Mouse (Mus musculus) MEL (cell line): ENCODE measurements around the gene Stx6. TPM values are rescaled to one million over a fixed set of nuclear protein-coding genes. Genes with fewer than 3 reads are reported as not detected.

ENCODE experiments used
- DNase-seq: peaks from one replicate; pipeline ENCODE4 v3.0.0; 2011; ENCODE audit warnings: low read depth, low spot score
- H3K27ac ChIP-seq: 2 replicates; pipeline ENCODE4 v1.5.1; 2012; ENCODE audit warnings: low read depth, mild to moderate bottlenecking, control low read depth, low read length, moderate library complexity; ENCODE audit not compliant: control insufficient read depth
- H3K27me3 ChIP-seq, 2 experiments: fragments of 150-350 bp in 1 of 2; sonication (generic) in 1 of 2; 2 replicates each; pipeline ENCODE4 v1.6.1; 2012; ENCODE audit warnings: low read length in 2 of 2, mild to moderate bottlenecking in 2 of 2, improper control_type of control experiment in 1 of 2, moderate library complexity in 1 of 2; ENCODE audit not compliant: insufficient read depth in 2 of 2, control insufficient read depth in 1 of 2
- H3K36me3 ChIP-seq, 2 experiments: 2 replicates each; pipeline ENCODE4 v1.6.1; 2012 to 2014; ENCODE audit warnings: low read length in 2 of 2, improper control_type of control experiment in 1 of 2, inconsistent platforms in 1 of 2, mild to moderate bottlenecking in 1 of 2; ENCODE audit not compliant: insufficient read depth in 2 of 2, control insufficient read depth in 1 of 2
- H3K4me1 ChIP-seq, 2 experiments: fragments of 150-350 bp in 1 of 2; sonication (generic) in 1 of 2; 2 replicates each; pipeline ENCODE4 v1.6.1; 2012; ENCODE audit warnings: low read length in 2 of 2, improper control_type of control experiment in 1 of 2, mild to moderate bottlenecking in 1 of 2; ENCODE audit not compliant: insufficient read depth in 2 of 2, control insufficient read depth in 1 of 2
- H3K4me3 ChIP-seq, 2 experiments: fragments of 150-350 bp in 1 of 2; sonication (generic) in 1 of 2; 2 replicates each; pipeline ENCODE4 v1.5.1; 2012; ENCODE audit warnings: low read depth in 2 of 2, low read length in 2 of 2, mild to moderate bottlenecking in 2 of 2, moderate library complexity in 2 of 2, control low read depth in 1 of 2, improper control_type of control experiment in 1 of 2; ENCODE audit not compliant: control insufficient read depth in 1 of 2, insufficient read depth in 1 of 2
- H3K79me2 ChIP-seq: 2 replicates; pipeline ENCODE4 v1.6.1; 2012; ENCODE audit warnings: mild to moderate bottlenecking, low read length, moderate library complexity; ENCODE audit not compliant: control insufficient read depth, poor library complexity, insufficient read depth
- H3K9ac ChIP-seq: 2 replicates; pipeline ENCODE4 v1.6.1; 2012; ENCODE audit warnings: low read depth, mild to moderate bottlenecking, control low read depth, low read length, moderate library complexity; ENCODE audit not compliant: control insufficient read depth, poor library complexity, severe bottlenecking
- H3K9me3 ChIP-seq: fragments of 150-350 bp; sonication (generic); replicated peaks from 2 replicates; pipeline ENCODE4 v1.6.1; 2012; ENCODE audit warnings: mild to moderate bottlenecking, low read length, improper control_type of control experiment, moderate library complexity; ENCODE audit not compliant: insufficient read depth
- BHLHE40 ChIP-seq: IDR thresholded peaks from 2 replicates; pipeline ENCODE4 v1.6.1; 2012; ENCODE audit warnings: low read depth, mild to moderate bottlenecking, inconsistent platforms, low read length, improper control_type of control experiment, borderline replicate concordance
- E2F4 ChIP-seq: IDR thresholded peaks from 2 replicates; pipeline ENCODE4 v1.6.1; 2011; ENCODE audit warnings: low read depth, low read length, improper control_type of control experiment, borderline replicate concordance
- EP300 ChIP-seq, 2 experiments: IDR thresholded peaks; 2 replicates each; pipeline ENCODE4 v1.6.1; 2011; ENCODE audit warnings: improper control_type of control experiment in 2 of 2, low read length in 2 of 2, low read depth in 1 of 2, mild to moderate bottlenecking in 1 of 2
- ETS1 ChIP-seq: IDR thresholded peaks from 2 replicates; pipeline ENCODE4 v1.6.1; 2012; ENCODE audit warnings: low read depth, mild to moderate bottlenecking, inconsistent platforms, low read length, improper control_type of control experiment, moderate library complexity
- GABPA ChIP-seq: IDR thresholded peaks from 2 replicates; pipeline ENCODE4 v1.6.1; 2012; ENCODE audit warnings: low read depth, mild to moderate bottlenecking, inconsistent platforms, low read length, improper control_type of control experiment, moderate library complexity
- GATA1 ChIP-seq: IDR thresholded peaks from 2 replicates; pipeline ENCODE4 v1.6.1; 2011; ENCODE audit warnings: low read depth, low read length, improper control_type of control experiment
- MAFK ChIP-seq: IDR thresholded peaks from 2 replicates; pipeline ENCODE4 v1.6.1; 2011; ENCODE audit warnings: low read depth, mild to moderate bottlenecking, low read length, improper control_type of control experiment, borderline replicate concordance
- MXI1 ChIP-seq: IDR thresholded peaks from 2 replicates; pipeline ENCODE4 v1.6.1; 2011; ENCODE audit warnings: mild to moderate bottlenecking, low read depth, low read length, improper control_type of control experiment
- MYB ChIP-seq: IDR thresholded peaks from 2 replicates; pipeline ENCODE4 v1.6.1; 2011; ENCODE audit warnings: mild to moderate bottlenecking, low read depth, low read length, improper control_type of control experiment
- NELFE ChIP-seq: IDR thresholded peaks from 2 replicates; pipeline ENCODE4 v1.6.1; 2011; ENCODE audit warnings: low read depth, low read length, improper control_type of control experiment
- RAD21 ChIP-seq: IDR thresholded peaks from 2 replicates; pipeline ENCODE4 v1.6.1; 2011; ENCODE audit warnings: mild to moderate bottlenecking, low read depth, low read length, improper control_type of control experiment
- RCOR1 ChIP-seq: IDR thresholded peaks from 2 replicates; pipeline ENCODE4 v1.6.1; 2012; ENCODE audit warnings: low read depth, mild to moderate bottlenecking, inconsistent platforms, low read length, improper control_type of control experiment
- SIN3A ChIP-seq: IDR thresholded peaks from 2 replicates; pipeline ENCODE4 v1.6.1; 2012; ENCODE audit warnings: low read length, improper control_type of control experiment, inconsistent platforms
- SMC3 ChIP-seq: IDR thresholded peaks from 2 replicates; pipeline ENCODE4 v1.6.1; 2011; ENCODE audit warnings: low read depth, low read length, improper control_type of control experiment
- TCF12 ChIP-seq: IDR thresholded peaks from 2 replicates; pipeline ENCODE4 v1.6.1; 2014; ENCODE audit warnings: low read depth, mild to moderate bottlenecking, inconsistent platforms, low read length, improper control_type of control experiment, moderate library complexity
- USF2 ChIP-seq, 2 experiments: IDR thresholded peaks; 2 replicates each; pipeline ENCODE4 v1.6.1; 2011 to 2012; ENCODE audit warnings: improper control_type of control experiment in 2 of 2, low read length in 2 of 2, borderline replicate concordance in 1 of 2, inconsistent platforms in 1 of 2, low read depth in 1 of 2, mild to moderate bottlenecking in 1 of 2; ENCODE audit not compliant: insufficient read depth in 1 of 2
- ZKSCAN1 ChIP-seq: IDR thresholded peaks from 2 replicates; pipeline ENCODE4 v1.6.1; 2012; ENCODE audit warnings: low read depth, mild to moderate bottlenecking, inconsistent platforms, low read length, improper control_type of control experiment, moderate library complexity
- ZNF384 ChIP-seq: IDR thresholded peaks from 2 replicates; pipeline ENCODE4 v1.6.1; 2012; ENCODE audit warnings: low read depth, mild to moderate bottlenecking, inconsistent platforms, low read length, improper control_type of control experiment
- polyA plus RNA-seq, 2 experiments: library from polyadenylated mRNA; stranded (reverse) in 1 of 2; unstranded in 1 of 2; fragments of >175 nt in 1 of 2; fragments of >200 nt in 1 of 2; gene quantifications; 2 replicates each; pipeline versions ENCODE4 v1.2.1 to v1.2.4; 2012; ENCODE audit warnings: low replicate concordance in 2 of 2, low read depth in 1 of 2; ENCODE audit not compliant: insufficient read length in 2 of 2, insufficient read depth in 1 of 2, missing spikeins in 1 of 2
- total RNA-seq: library from RNA; depleted of rRNA; stranded (reverse); fragments of 300-350 nt; gene quantifications from 2 replicates; pipeline ENCODE4 v1.2.3, GENCODE M21; 2012

The Stx6 gene
- total and polyA plus RNA-seq, 3 experiments: 18.1 to 38.4 TPM; not detected in 1

- no peak for TF ChIP-seq BHLHE40
- no peak for TF ChIP-seq ETS1
- no peak for TF ChIP-seq SMC3
- TF ChIP-seq ZNF384: no peak
- no peak for TF ChIP-seq NELFE
- no peak for TF ChIP-seq GATA1
- no peak for TF ChIP-seq RCOR1
- TF ChIP-seq MYB: no peak
- TF ChIP-seq ZKSCAN1: no peak
- no peak for TF ChIP-seq MAFK
- no peak for TF ChIP-seq MXI1
- no peak for TF ChIP-seq E2F4
- TF ChIP-seq EP300 (IDR thresholded peaks at IDR 0.05; ENCODE audit: low read depth in 1 of 2, low read length in 2 of 2): no peak
- TF ChIP-seq RAD21: no peak
- no peak for TF ChIP-seq USF2 (IDR thresholded peaks at IDR 0.05; ENCODE audit: borderline replicate concordance in 1 of 2, insufficient read depth in 1 of 2, low read depth in 1 of 2, low read length in 2 of 2)
- TF ChIP-seq SIN3A: no peak
- TF ChIP-seq TCF12: no peak
- TF ChIP-seq, all 39 proteins: peak for 0
- Histone ChIP-seq H3K27ac (no peak overlapping the region), H3K27me3 (no peaks in the 10 kb centered on the region), H3K4me1 (peaks cover 2 to 15% of the 10 kb centered on the region in 2 experiments; a peak in 3 of 4 replicates), H3K4me3 (no peak overlapping the region), H3K9ac (no peak overlapping the region), H3K36me3 (no peaks in the 10 kb centered on the region; a peak in 1 of 4 replicates), H3K9me3 (no peaks in the 10 kb centered on the region), H3K79me2 (no peaks in the 10 kb centered on the region)
- DNase-seq: no peak
Observed at GRCm38 (mm10) chr1:155239169-155239568, 80.7 kb downstream of the Stx6 start.

- H3K79me2 ChIP-seq: no peaks in the 10 kb centered on the region
- H3K27ac ChIP-seq: no peak overlapping the region
- no peak for DNase-seq
- no peak for TF ChIP-seq GABPA
- TF ChIP-seq TCF12: no peak
- H3K4me1 ChIP-seq: peaks cover 2 to 15% of the 10 kb centered on the region in 2 experiments; a peak in 3 of 4 replicates
- H3K9me3 ChIP-seq: no peaks in the 10 kb centered on the region
- H3K27me3 ChIP-seq: no peaks in the 10 kb centered on the region
- no peak overlapping the region for H3K9ac ChIP-seq
- H3K4me3 ChIP-seq: no peak overlapping the region
- H3K36me3 ChIP-seq: no peaks in the 10 kb centered on the region; a peak in 1 of 4 replicates
Observed at GRCm38 (mm10) chr1:155239962-155240717, 81.6 kb downstream of the Stx6 start.
